Mouse (Mus musculus) skeletal muscle tissue, adult 2 months (tissue): ENCODE data around the gene Il4ra.

Source experiments
- DNase-seq: peaks from one replicate; pipeline ENCODE4 v3.0.0-alpha.2; 2012; ENCODE audit warnings: low read depth, low spot score

The Il4ra gene

DNA sequence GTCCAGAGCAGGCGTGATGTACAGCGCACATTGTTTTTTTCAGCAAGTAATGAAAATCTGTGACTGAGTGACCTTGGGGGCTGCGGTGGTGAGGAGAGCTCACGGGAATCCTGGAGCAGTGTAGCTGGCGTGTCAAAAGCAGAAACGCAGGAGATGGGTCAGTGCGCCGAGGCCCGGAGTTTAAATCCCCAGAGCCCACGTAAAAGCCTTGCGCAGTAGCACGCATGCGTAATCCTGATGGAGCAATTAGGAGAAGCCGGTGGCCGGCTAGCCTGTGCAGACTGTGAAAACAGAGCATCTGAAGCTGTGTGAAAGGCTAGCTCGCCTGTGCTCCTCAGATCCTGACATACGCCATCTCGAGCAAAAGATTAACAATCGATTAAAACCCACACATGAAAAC, 20.0 kb downstream of the Il4ra start:
- DNase-seq = no peak

DNA sequence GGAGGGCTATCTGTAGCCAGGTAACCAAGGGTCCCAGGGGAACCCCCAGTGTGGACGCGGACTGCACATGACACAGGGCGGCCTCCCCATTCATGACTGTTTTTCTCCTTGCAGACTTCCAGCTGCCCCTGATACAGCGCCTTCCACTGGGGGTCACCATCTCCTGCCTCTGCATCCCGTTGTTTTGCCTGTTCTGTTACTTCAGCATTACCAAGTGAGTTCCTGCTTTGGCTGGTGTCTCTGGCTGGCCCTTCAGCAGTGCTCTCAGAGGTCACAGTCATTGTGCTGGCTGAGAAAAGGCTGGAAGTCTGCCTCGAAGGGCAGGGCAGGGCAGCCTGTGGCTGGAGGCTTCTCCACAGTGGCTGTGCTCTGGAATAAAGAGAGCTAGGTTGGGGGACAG, 20.8 kb downstream of the Il4ra start:
- DNase-seq = no peak

DNA sequence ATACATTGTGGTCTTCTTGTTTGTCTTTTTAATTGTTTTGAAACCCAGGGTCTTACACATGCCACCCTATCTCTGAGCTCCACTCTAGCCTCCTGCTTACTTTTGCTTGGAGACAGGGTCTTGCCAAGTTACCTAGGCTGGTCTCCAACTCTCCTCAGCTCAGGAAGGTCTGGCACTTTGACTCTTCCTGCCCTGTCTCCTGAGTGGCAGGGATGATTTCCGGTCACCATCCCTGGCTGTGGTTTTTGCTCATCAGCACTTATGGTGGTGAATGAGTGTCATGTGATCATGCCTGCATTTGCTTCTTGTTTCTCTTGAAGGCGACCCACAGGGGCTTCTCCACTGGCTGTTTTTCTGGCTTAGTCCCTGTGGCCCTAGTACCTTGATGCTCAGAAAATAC, 21.9 kb downstream of the Il4ra start:
- no peak for DNase-seq

DNA sequence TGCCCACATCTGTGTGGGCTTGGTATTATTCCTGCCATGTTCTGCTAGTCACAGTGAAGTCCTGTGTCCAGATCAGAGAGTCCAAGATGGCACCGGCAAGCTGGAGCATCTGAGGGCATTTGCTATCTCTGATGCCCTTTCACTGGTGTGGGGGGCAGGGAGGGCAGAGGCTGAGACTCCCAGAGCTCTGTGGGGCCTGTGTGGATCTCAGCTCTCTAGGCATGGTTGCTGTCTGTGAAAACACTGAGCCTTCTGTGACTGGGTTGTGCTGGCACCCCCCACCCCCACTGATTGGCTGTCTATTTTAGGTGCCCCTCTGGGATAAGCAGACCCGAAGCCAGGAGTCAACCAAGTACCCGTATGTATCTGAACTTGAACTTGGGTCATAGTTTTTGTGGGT, 22.9 kb downstream of the Il4ra start:
- no peak for DNase-seq

DNA sequence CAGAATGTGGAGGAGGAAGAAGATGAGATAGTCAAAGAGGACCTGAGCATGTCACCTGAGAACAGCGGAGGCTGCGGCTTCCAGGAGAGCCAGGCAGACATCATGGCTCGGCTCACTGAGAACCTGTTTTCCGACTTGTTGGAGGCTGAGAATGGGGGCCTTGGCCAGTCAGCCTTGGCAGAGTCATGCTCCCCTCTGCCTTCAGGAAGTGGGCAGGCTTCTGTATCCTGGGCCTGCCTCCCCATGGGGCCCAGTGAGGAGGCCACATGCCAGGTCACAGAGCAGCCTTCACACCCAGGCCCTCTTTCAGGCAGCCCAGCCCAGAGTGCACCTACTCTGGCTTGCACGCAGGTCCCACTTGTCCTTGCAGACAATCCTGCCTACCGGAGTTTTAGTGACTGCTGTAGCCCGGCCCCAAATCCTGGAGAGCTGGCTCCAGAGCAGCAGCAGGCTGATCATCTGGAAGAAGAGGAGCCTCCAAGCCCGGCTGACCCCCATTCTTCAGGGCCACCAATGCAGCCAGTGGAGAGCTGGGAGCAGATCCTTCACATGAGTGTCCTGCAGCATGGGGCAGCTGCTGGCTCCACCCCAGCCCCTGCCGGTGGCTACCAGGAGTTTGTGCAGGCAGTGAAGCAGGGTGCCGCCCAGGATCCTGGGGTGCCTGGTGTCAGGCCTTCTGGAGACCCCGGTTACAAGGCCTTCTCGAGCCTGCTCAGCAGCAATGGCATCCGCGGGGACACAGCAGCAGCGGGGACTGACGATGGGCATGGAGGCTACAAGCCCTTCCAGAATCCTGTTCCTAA, 24.0 kb downstream of the Il4ra start:
- DNase-seq = no peak

DNA sequence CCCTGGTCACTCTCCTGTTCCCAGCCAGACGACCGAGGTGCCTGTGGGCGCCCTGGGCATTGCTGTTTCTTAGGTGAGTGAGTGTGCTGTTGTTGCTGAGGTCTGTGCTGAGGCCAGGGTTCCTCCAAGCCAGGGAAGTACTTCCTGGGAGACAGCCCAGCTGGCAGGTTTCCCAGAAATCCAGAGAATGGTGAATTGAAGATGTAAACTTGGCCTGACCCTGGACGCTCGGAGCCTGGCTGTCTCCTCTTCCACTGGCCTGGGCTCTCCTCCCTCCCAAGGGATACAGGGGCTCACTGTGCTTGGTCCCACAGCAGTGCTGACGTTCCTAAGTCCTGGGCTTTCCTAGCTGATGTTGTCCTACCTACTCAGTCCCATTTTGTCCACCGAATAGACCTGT, 25.1 kb downstream of the Il4ra start:
- DNase-seq = peak; percentile 69

DNA sequence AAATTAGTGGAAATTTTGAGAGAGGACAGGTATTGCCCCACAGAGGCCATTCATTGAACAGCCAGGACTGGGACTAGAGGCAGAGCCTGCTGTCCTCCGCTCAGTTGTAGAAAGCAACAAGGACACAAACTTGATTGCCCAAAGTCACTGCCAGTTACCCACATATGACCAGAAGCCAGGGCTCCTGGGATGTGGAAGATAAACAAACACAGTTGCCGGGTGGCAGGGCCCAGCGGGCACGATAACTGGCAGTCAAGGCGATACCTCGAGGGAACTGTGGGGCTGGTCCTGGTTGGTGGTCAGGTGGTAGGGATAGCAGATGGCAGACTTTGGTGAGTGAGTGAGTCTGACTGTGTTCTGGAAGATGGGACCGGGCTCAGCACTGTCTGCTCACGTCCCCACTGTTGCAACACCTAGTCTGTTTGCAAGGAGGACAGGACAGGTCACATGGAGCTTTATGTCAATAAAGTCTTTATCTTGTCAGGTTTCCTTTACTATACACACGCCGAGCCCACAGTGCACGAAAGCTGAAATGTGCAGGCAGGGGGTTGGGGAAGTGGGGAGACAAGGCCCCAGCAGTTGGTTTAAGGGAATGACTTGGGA, 25.7 kb downstream of the Il4ra start:
- no peak for DNase-seq

DNA sequence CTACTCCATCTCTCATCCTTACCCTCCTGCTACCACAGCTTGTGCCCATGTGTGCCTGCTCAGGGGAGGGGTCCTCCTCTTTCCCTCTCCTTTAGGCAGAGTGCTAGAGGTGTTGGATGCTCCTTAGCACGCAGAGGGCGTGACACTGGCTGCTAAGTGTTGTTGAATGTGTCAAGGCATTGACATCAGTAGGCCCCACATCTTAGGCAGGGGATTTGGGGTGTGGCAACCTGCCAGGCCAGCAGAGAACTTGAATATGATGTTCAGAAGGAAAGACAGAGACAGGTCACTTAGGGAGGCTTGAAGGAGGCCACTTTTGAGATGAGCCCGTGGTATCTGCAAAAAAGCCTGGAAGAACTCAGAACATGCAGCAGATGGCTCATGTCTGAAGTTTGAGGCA, 26.2 kb downstream of the Il4ra start:
- DNase-seq = no peak

DNA sequence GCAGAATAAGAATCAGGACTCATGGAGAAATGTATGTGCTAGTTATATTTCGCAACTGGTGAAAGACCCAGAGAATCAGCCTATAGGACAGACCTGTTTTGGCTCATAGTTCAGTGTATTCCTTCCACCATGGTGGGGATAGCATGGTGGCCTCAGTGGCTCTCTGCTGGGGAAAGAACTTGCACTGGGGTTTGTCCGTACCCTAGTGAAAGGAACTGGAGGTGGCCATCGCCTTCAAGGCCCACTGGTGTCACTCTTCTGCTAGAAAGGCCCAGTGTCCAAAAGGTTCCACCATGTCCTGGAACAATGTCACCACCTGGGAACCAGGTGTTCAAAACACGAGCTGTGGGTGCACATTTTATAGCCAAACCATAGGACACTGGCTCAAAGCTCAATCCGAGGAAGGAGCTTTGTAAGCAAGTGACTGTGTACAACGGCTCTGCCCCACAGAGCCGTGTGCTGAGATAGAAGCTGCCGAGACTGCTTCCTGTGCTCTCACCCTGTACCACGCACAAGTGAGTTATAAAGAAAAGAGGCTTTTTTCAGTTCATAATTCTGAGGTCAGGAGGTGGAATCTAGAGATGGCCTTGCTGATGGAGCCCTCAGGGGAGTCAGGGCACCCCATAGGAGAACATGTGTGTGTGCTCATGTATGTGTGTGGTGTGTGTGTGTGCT, 27.8 kb downstream of the Il4ra start:
- DNase-seq = no peak

DNA sequence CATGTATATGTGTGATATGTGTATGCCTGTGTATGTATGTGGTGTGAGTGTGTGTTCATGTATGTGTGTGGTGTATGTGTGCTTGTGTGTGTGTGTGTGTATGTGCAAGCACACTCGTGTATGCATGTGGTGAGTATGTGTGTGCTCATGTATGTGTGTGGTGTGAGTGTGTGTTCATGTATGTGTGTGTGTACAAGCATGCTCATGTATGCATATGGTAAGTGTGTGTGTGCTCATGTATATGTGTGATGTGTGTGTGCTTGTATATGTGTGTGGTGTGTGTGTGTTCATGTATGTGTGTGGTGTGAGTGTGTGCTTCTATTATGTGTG, 28.3 kb downstream of the Il4ra start:
- no peak for DNase-seq

DNA sequence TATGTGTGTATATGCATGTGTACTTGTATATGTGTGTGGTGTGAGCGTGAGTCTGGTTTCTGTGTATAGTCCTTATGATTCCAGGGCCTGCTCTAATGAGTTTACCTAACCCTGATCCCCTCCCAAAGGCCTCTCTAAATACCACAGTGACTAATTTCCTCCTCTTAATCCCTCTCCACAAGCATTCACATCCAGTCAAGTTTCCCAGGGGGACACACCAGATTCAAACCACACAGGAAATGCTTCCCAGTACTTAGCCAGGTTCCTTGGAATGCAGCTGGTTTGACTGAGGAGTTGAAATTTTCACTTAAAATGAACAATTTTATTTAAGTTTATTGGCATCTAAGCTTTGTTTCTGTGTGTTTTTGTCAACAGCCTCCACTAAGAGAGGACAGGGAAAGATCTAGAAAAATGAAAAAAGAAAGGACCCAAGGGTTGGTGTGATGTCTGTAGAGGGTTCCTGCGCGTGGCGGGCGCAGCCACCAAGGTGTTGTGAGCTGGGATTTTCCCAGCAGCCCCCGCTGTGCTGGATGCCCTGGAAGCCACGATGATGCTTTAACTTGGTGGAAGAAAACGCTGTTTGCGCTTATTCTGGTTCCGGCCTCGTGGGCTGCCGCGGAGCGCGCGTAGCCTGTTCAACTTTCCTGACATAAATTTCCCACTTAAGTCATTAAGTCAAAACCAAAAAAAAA, 28.9 kb downstream of the Il4ra start:
- no peak for DNase-seq

DNA sequence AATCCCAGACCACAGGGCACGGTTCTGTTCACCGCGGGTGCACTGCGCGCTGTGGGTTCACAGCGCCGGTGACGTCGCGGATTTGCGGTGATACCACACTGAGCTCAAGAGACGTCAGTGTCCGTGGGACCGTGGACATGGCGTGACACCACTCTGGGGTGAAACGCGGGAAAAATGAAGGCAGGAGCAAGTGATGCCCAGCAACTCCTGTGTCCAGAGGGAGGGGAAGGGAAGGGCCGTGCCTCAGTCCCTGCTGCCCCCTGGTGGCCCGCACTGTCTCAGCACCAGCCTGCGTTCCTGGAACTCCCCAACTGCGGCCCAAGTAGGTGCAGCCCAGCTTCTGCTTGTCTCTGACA, 29.4 kb downstream of the Il4ra start:
- DNase-seq = peak; percentile 69

DNA sequence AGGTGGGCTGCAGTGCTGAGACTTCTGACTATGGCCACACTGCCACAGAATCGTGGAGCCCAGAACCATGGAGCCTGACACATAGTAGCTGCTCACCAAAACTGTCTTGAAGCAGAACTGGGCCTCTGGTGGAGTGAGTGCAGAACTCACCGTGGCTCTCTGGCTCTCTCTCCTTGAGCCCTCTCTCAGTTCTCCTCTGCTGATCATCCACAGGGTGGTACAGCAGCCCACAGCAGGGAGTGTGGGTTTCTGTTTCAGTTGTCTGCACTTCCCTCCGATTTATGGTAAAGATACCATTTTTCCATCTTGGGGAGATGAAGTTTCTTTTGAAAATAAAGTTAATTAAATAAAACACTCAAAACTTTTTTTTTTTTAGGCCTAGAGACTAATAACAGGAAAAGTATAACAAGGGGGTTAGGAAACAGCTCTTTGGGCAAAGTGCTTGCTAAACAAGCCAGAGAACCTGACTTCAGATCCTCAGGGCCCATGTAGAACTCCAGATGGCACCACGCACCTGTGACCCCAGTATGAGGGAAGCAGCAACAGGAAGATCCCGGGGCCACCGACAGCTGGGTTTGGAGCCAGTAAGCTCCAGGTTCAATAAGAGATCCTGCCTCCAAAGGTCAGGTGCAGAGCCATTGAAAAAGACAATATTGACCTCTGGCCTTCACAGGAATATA, 31.5 kb downstream of the Il4ra start:
- DNase-seq = no peak

DNA sequence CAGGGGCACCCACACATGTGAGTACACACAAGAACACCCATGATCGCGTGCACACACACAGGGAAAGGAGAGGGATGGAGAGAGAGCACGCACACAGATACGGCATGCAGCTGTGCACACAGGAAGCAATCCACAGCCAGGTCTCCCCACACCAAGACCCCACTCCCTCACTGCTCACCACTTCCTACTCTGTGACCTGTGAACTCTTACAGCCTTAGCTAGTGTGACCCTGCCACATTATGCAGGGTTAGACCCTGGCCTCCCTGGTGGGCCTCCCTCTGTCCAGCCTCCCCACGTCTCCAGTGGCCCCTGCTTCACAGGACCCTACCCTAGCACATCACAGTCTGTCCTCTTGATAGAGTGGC, 32.1 kb downstream of the Il4ra start:
- DNase-seq = no peak

DNA sequence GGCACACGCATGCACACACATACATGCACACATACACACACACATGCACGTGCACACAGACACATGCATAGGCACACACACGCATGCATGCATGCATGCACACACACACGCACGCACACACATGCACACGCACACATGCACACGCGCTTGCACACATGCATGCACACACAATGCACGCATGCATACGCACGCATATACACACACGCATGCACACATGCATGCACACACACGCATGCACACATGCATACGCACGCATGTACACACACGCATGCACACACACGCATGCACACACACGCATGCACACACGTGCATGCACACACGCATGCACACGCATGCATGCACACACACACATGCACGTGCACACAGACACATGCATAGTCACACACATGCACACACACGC, 34.4 kb downstream of the Il4ra start:
- no peak for DNase-seq

DNA sequence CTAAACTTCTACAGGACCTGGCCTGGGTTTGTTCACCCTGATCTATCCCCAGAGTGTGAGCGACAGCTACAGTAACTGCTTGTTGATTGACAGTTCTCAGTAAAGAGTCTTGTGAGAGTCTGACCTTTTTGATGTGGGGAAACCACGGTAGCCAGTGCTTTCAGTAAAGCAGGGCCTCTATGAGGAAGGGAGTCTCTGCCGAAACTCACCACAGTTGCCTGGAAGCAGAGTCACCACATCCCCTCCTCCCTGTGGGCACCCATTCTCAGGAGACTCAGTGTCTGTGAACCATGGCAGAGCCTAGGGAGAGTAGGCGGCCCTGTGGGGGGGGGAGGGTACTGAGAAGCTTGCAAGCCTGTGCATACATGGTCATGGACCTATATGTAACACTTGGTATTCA, 36.8 kb downstream of the Il4ra start:
- no peak for DNase-seq

DNA sequence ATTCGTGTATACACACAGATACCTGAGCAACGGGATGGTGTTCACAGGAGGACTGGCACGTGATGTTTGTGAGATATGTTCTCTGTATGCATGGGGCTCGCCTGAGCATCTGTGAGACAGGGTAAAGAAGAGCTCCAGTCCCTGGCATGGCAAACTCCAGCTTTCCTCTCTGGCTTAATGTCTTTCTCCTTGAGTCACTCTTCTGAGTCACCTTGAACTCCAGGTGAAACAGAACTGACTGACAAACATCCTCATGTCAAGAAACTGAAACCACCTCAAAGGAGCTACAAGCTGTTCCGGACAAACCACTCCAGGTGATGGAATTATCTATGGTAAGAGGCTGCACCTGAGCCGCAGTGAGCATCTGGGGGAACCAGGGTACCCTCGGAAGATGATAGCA, 38.0 kb downstream of the Il4ra start:
- no peak for DNase-seq

DNA sequence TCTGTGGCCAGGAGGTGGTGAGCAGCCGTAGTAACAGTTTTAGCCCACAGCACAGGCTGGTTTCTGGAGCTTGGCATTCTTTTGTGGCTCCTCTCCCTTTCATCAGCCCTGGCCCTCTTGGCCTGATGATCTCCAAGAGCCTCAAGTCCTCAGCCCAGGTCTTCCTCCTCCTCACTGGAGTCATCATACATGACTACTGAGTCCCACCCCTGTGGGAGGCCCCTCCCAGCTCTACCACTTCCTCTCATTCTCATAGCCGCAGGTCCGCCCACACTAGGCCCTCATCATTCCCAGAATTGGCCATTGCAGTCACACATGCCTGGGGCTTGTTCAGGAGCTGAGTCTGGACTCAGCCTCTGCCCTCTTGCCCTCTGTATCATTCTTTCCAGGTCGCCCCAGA, 41.9 kb downstream of the Il4ra start:
- DNase-seq = no peak

DNA sequence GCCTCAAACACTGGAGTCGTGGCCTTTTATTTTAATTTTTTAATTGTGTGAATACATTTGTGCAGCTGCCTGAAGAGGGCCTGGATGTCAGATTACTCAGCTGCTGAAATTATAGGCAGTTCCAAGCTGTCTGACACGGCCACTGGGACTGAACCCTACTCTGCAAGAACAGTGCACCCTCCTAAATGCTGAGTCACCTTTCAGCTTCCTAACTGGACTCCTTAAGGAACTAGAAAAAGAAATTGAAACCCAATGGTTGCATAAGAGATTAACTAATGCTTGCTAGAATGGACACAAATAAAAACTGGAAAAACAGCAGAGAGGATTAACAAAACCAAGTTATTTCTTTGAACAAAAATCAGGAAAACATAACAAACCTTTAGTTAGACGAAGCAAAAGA, 44.5 kb downstream of the Il4ra start:
- DNase-seq = peak; percentile 69

DNA sequence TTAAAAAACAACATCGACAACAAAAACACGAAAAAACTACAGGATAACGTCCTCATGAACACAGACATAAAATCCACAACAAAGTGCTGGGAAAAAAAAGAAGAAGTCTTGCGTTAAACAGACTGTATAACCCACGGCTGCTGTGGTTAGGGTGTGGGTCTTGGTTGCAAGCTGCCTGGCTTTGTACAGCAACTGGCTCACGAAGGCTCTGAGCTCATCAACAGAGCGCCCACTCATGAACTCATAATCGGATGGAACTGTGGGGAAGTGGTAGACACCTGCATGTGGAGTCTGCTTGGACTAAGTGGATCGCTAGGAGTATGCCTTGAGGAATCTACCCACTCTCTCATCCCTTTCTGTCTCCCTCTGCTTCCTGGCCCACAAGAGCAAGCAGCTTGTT, 45.2 kb downstream of the Il4ra start:
- no peak for DNase-seq

DNA sequence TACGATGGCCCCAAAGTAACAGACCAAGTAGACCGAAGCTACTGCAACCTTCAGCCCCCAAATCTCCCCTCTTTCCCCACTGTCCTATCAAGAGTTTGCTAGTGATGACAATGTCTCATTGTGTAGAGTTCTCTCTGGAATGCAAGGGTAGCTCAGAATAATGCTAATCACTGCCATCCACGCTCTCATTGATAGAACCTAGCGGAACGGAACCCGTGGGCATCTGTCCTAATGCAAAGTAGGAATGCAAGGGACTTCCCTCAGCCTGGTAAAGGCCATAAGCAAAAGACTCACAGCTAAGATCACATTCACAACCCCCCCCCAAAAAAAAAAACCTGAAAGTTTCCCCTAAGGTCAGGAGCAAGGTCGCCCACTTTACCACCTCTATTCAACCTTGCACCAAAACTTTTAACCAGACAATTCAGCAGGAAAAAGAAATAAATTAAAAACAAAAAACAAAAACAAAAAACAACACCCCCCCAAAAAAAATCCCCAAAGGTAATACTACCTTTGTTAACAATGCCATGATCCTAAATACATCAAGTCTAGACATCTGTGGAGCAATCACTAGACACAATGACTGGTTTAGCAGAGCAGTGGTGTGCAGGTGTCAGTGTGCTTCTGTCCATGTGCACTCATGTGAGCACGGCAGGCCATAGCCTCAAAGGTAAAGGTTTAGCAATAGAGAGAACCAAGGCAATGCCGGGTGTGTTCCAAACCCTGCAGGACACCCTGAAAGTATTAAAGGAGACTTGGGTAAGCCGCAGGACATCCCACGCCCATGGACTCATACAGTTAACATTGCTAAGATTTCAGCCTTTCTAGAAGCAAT, 45.8 kb downstream of the Il4ra start:
- no peak for DNase-seq
